Mouse (Mus musculus): ENCODE measurements around the gene Sf1. TPM values are rescaled to one million over a fixed set of nuclear protein-coding genes. Genes with fewer than 3 reads are reported as not detected.

Gene Sf1
- polyA plus RNA-seq, 1 experiment, result 159 TPM

- H3K4me1 ChIP-seq (ENCODE audit: control insufficient read depth, insufficient read depth, low read length), result peaks cover 18% of the 10 kb centered on the region
- TF ChIP-seq POLR2A (IDR thresholded peaks at IDR 0.05; ENCODE audit: borderline replicate concordance, low read depth, low read length), result no peak
- no peak for TF ChIP-seq CTCF (IDR thresholded peaks at IDR 0.05; ENCODE audit: low read depth, low read length)
- no peak overlapping the region for H3K27ac ChIP-seq (ENCODE audit: insufficient read depth, low read depth, low read length)
- peak overlapping the region; percentile 40 for H3K4me3 ChIP-seq (ENCODE audit: insufficient read depth, low read length)
Observed at GRCm38 (mm10) chr19:6331719-6332516, 31.6 kb upstream of the Sf1 start.

GRCm38 (mm10) chr19:6333761-6334595 lies 29.5 kb upstream of the Sf1 start:
- Histone ChIP-seq H3K27ac (ENCODE audit: insufficient read depth, low read depth, low read length) (peak overlapping the region; percentile 81), H3K4me1 (ENCODE audit: control insufficient read depth, insufficient read depth, low read length) (peaks cover 18% of the 10 kb centered on the region), H3K4me3 (ENCODE audit: insufficient read depth, low read length) (peak overlapping the region; percentile 50)
- TF ChIP-seq POLR2A (IDR thresholded peaks at IDR 0.05; ENCODE audit: borderline replicate concordance, low read depth, low read length) (no peak), CTCF (IDR thresholded peaks at IDR 0.05; ENCODE audit: low read depth, low read length) (no peak)

GRCm38 (mm10) chr19:6334673-6335457 lies 28.6 kb upstream of the Sf1 start, which contains the start of gene Men1:
Men1 (plus strand) TSS chr19:6334979.
- Histone ChIP-seq H3K4me3 (ENCODE audit: insufficient read depth, low read length) (peak within 1 kb of the TSS; percentile 74), H3K4me1 (ENCODE audit: control insufficient read depth, insufficient read depth, low read length) (peaks cover 21% of the 10 kb centered on the region), H3K27ac (ENCODE audit: insufficient read depth, low read depth, low read length) (peak within 1 kb of the TSS; percentile 81)
- TF ChIP-seq POLR2A (IDR thresholded peaks at IDR 0.05; ENCODE audit: borderline replicate concordance, low read depth, low read length), result no peak
- TF ChIP-seq CTCF (IDR thresholded peaks at IDR 0.05; ENCODE audit: low read depth, low read length), result no peak

- H3K27ac ChIP-seq (ENCODE audit: insufficient read depth, low read depth, low read length), result no peak overlapping the region
- TF ChIP-seq POLR2A (IDR thresholded peaks at IDR 0.05; ENCODE audit: borderline replicate concordance, low read depth, low read length), result no peak
- H3K4me1 ChIP-seq (ENCODE audit: control insufficient read depth, insufficient read depth, low read length), result peaks cover 26% of the 10 kb centered on the region
- peak overlapping the region; percentile 74 for H3K4me3 ChIP-seq (ENCODE audit: insufficient read depth, low read length)
Observed at GRCm38 (mm10) chr19:6335458-6335827, 28.0 kb upstream of the Sf1 start.

GRCm38 (mm10) chr19:6336920-6337319 lies 26.6 kb upstream of the Sf1 start:
- H3K4me3 ChIP-seq (ENCODE audit: insufficient read depth, low read length), result no peak overlapping the region
- peaks cover 21% of the 10 kb centered on the region for H3K4me1 ChIP-seq (ENCODE audit: control insufficient read depth, insufficient read depth, low read length)
- no peak overlapping the region for H3K27ac ChIP-seq (ENCODE audit: insufficient read depth, low read depth, low read length)

GRCm38 (mm10) chr19:6338171-6338570 lies 25.3 kb upstream of the Sf1 start:
- TF ChIP-seq CTCF (IDR thresholded peaks at IDR 0.05; ENCODE audit: low read depth, low read length), result no peak
- no peak for TF ChIP-seq POLR2A (IDR thresholded peaks at IDR 0.05; ENCODE audit: borderline replicate concordance, low read depth, low read length)
- Histone ChIP-seq H3K27ac (ENCODE audit: insufficient read depth, low read depth, low read length) (no peak overlapping the region), H3K4me1 (ENCODE audit: control insufficient read depth, insufficient read depth, low read length) (peaks cover 23% of the 10 kb centered on the region)

More at GRCm38 (mm10) chr19:6336920-6337319, 26.6 kb upstream of the Sf1 start:
- no peak for TF ChIP-seq CTCF (IDR thresholded peaks at IDR 0.05; ENCODE audit: low read depth, low read length)

GRCm38 (mm10) chr19:6338716-6339115 lies 24.8 kb upstream of the Sf1 start:
- no peak overlapping the region for H3K4me3 ChIP-seq (ENCODE audit: insufficient read depth, low read length)
- TF ChIP-seq CTCF (IDR thresholded peaks at IDR 0.05; ENCODE audit: low read depth, low read length) (no peak), POLR2A (IDR thresholded peaks at IDR 0.05; ENCODE audit: borderline replicate concordance, low read depth, low read length) (no peak)
- peaks cover 21% of the 10 kb centered on the region for H3K4me1 ChIP-seq (ENCODE audit: control insufficient read depth, insufficient read depth, low read length)

More at GRCm38 (mm10) chr19:6338171-6338570, 25.3 kb upstream of the Sf1 start:
- no peak overlapping the region for H3K4me3 ChIP-seq (ENCODE audit: insufficient read depth, low read length)

GRCm38 (mm10) chr19:6339191-6339590 lies 24.3 kb upstream of the Sf1 start:
- no peak for TF ChIP-seq POLR2A (IDR thresholded peaks at IDR 0.05; ENCODE audit: borderline replicate concordance, low read depth, low read length)
- TF ChIP-seq CTCF (IDR thresholded peaks at IDR 0.05; ENCODE audit: low read depth, low read length), result no peak
- Histone ChIP-seq H3K27ac (ENCODE audit: insufficient read depth, low read depth, low read length) (no peak overlapping the region), H3K4me1 (ENCODE audit: control insufficient read depth, insufficient read depth, low read length) (peaks cover 16% of the 10 kb centered on the region), H3K4me3 (ENCODE audit: insufficient read depth, low read length) (no peak overlapping the region)

More at GRCm38 (mm10) chr19:6338716-6339115, 24.8 kb upstream of the Sf1 start:
- H3K27ac ChIP-seq (ENCODE audit: insufficient read depth, low read depth, low read length), result no peak overlapping the region

GRCm38 (mm10) chr19:6339890-6340504 lies 23.5 kb upstream of the Sf1 start:
- H3K4me1 ChIP-seq (ENCODE audit: control insufficient read depth, insufficient read depth, low read length), result peaks cover 14% of the 10 kb centered on the region
- peak overlapping the region; percentile 34 for H3K27ac ChIP-seq (ENCODE audit: insufficient read depth, low read depth, low read length)
- peak overlapping the region; percentile 56 for H3K4me3 ChIP-seq (ENCODE audit: insufficient read depth, low read length)
- TF ChIP-seq POLR2A (IDR thresholded peaks at IDR 0.05; ENCODE audit: borderline replicate concordance, low read depth, low read length), result no peak
- TF ChIP-seq CTCF (IDR thresholded peaks at IDR 0.05; ENCODE audit: low read depth, low read length), result no peak

All from bone marrow macrophage, adult 2 months (primary cell).